Mouse (Mus musculus): Measurements from ENCODE around the gene Panx2. TPM values are rescaled to one million over a fixed set of nuclear protein-coding genes. Genes with fewer than 3 reads are reported as not detected.

Gene Panx2
- polyA plus RNA-seq, 1 experiment from 2014 or later, result 0.88 TPM

DNA sequence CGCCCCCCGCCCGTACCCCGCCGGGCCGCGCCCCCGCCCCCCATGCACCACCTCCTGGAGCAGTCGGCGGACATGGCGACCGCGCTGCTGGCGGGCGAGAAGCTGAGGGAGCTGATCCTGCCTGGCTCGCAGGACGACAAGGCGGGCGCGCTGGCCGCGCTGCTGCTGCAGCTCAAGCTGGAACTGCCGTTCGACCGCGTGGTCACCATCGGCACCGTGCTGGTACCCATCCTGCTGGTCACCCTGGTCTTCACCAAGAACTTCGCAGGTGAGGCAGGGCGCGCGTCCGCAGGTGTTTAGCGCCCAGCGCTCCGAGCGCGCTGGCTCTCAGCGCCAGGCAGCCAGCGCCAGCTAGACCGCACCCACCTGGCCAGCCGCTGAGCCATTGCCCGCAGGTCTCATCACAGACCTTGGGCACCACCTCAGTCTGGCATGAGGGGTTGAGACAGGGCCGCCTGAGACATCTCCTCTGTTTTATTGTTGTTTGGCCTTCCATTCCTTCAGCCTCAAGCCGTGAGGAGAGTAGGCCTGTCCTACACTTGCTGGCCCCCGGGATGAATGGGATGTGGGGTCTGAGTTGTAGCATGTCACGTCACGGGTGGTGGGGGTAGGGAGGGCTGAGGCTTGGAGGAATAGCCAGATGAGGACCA is 623 bp downstream of the Panx2 start:
- Histone ChIP-seq H3K9me3 (ENCODE audit: control insufficient read depth, low read length) (no peaks in the 10 kb centered on the region), H3K4me2 (ENCODE audit: low read depth) (peak overlapping the region; percentile 86), H3K4me1 (ENCODE audit: control insufficient read depth, insufficient read depth, low read length) (no peaks in the 10 kb centered on the region; the same call in 1 of the 2 replicates), H3K36me3 (ENCODE audit: control insufficient read depth, insufficient read depth, low read length) (no peaks in the 10 kb centered on the region), H3K27ac (ENCODE audit: low read depth, low read length) (no peak overlapping the region), H3K9ac (ENCODE audit: low read length) (peak overlapping the region; percentile 74), H3K27me3 (ENCODE audit: control insufficient read depth, insufficient read depth, low read length) (peaks cover 18% of the 10 kb centered on the region), H3K4me3 (ENCODE audit: low read depth, low read length) (peak overlapping the region; percentile 77)
- ATAC-seq (ENCODE audit: insufficient read depth, low FRiP score, low TSS enrichment) (peak; percentile 50; the same call in 1 of the 2 replicates), DNase-seq (ENCODE audit: low spot score) (peak; percentile 51)
- 3% methylated on average over 26 of the region's 48 CpGs for WGBS

DNA sequence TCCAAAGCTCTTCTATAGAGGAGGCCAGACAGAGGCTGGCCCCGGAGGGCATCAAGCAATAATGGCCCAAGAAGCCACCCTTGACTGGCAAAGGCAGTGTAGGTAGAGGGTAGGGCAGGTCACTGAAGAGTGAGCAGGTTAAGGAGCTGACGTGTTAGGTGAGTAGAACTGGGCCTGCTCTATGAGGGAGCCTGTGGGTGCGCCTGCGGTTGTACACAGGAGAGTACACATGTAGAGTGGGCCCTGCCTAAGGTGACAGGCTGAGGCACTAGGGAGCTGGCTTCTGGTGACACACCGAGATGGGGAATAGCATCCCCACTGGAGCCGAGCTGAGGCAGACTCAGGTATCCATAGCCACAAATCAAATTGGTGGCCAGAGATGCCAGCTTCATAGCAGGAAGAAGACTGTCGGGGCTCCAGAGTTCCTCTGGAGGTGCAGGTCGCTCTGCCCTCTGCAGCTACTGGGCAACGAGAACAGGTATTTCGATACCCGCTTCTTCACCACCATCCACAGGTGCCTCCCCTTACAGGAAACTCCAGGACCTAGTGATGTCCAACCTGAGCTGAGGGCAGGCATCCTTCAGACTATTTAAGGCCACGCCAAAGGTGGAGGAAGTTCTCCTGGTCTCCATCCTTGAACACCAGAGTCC is 1.4 kb downstream of the Panx2 start:
- ATAC-seq (ENCODE audit: insufficient read depth, low FRiP score, low TSS enrichment) (no peak), DNase-seq (ENCODE audit: low spot score) (no peak)
- WGBS, result 84% methylated on average over 12 of the region's 12 CpGs
- H3K9ac ChIP-seq (ENCODE audit: low read length), result no peak overlapping the region
- no peaks in the 10 kb centered on the region for H3K9me3 ChIP-seq (ENCODE audit: control insufficient read depth, low read length)
- H3K27me3 ChIP-seq (ENCODE audit: control insufficient read depth, insufficient read depth, low read length), result peaks cover 18% of the 10 kb centered on the region
- H3K4me1 ChIP-seq (ENCODE audit: control insufficient read depth, insufficient read depth, low read length), result no peaks in the 10 kb centered on the region; the same call in 1 of the 2 replicates
- H3K27ac ChIP-seq (ENCODE audit: low read depth, low read length), result no peak overlapping the region
- peak overlapping the region; percentile 86; the same call in 1 of the 2 replicates for H3K4me2 ChIP-seq (ENCODE audit: low read depth)
- no peaks in the 10 kb centered on the region for H3K36me3 ChIP-seq (ENCODE audit: control insufficient read depth, insufficient read depth, low read length)
- no peak overlapping the region for H3K4me3 ChIP-seq (ENCODE audit: low read depth, low read length)

DNA sequence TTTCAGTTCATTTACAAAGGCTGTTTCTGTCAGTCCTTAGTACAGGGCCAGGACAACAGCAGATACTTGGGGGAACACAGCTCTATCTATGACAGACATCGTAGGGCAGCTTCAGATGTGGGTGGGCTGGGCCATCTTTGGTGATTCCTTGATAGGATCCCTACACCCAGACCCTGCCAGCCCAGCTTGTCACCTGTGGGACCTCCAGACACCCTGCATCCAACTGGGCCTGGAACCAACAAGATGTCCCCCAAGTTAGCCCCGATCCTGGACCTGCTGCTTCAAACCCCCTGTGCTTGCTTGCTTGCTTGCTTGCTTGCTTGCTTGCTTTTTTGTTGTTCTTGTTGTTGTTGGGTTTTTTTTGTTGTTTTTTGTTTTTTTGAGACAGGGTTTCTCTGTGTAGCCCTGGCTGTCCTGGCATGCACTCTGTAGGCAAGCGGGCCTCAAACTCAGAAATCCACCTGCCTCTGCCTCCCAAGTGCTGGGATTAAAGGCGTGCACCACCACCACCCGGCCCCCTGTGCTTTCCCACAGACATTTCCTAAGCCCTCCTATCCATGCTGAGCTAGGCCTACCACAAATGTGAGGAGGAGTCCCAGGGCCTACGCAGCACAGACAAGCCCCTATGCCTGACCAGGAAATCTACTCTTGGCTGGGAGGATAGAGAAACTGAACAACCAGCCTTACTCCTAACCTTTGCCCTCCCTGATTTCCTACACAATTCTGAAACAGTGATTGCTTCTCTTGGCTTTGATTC is 2.4 kb downstream of the Panx2 start:
- Histone ChIP-seq H3K27me3 (ENCODE audit: control insufficient read depth, insufficient read depth, low read length) (peaks cover 28% of the 10 kb centered on the region), H3K4me2 (ENCODE audit: low read depth) (no peak overlapping the region), H3K27ac (ENCODE audit: low read depth, low read length) (no peak overlapping the region), H3K9ac (ENCODE audit: low read length) (no peak overlapping the region), H3K9me3 (ENCODE audit: control insufficient read depth, low read length) (no peaks in the 10 kb centered on the region), H3K4me3 (ENCODE audit: low read depth, low read length) (no peak overlapping the region), H3K4me1 (ENCODE audit: control insufficient read depth, insufficient read depth, low read length) (no peaks in the 10 kb centered on the region; the same call in 1 of the 2 replicates), H3K36me3 (ENCODE audit: control insufficient read depth, insufficient read depth, low read length) (no peaks in the 10 kb centered on the region)
- ATAC-seq (ENCODE audit: insufficient read depth, low FRiP score, low TSS enrichment) (no peak), DNase-seq (ENCODE audit: low spot score) (no peak)
- 92% methylated on average over 6 of the region's 6 CpGs for WGBS

DNA sequence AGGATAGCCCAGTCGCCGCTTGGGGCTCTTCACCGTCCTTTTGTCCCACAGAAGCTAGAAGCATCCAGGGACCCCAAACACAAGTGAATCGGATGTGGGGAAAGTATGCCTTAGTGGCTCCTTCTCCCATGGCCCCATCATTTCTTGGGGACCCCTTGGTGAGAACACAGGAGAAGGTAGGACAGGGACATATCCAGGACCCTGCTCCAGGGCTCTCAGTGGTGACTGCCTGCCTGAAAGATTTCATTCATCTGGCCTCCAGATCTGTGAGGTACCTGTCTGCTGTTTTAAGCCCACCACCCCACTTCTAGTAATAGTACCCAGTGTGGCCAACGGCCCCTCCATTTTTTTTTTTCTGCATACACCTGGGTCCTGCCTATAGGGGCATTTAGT is 3.0 kb downstream of the Panx2 start:
- Histone ChIP-seq H3K4me3 (ENCODE audit: low read depth, low read length) (no peak overlapping the region), H3K9me3 (ENCODE audit: control insufficient read depth, low read length) (no peaks in the 10 kb centered on the region), H3K4me1 (ENCODE audit: control insufficient read depth, insufficient read depth, low read length) (no peaks in the 10 kb centered on the region; the same call in 1 of the 2 replicates), H3K27me3 (ENCODE audit: control insufficient read depth, insufficient read depth, low read length) (peaks cover 34% of the 10 kb centered on the region), H3K9ac (ENCODE audit: low read length) (no peak overlapping the region), H3K36me3 (ENCODE audit: control insufficient read depth, insufficient read depth, low read length) (no peaks in the 10 kb centered on the region), H3K27ac (ENCODE audit: low read depth, low read length) (no peak overlapping the region), H3K4me2 (ENCODE audit: low read depth) (no peak overlapping the region)
- 93% methylated on average over 5 of the region's 5 CpGs for WGBS
- no peak for DNase-seq (ENCODE audit: low spot score)
- no peak for ATAC-seq (ENCODE audit: insufficient read depth, low FRiP score, low TSS enrichment)

DNA sequence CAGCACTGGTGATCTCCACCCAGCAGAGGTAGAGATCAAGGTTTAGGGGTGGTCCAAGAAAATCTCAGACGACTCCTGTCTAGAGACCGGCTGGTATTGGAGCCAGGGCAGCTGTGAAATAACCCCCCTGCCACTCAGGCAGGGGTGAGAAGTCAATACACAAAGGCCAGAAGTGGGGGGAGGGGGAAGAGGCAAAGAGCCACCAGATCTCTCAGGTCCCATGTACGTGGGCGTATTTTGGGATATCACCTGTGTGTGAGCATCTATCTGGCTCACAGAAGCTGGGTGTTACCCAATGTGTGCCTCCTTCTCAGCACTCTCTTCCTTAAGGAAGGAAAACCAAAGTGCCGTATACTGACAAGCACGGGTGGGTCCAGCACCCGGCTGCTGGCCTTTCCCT is 3.5 kb downstream of the Panx2 start:
- DNase-seq (ENCODE audit: low spot score) (no peak), ATAC-seq (ENCODE audit: insufficient read depth, low FRiP score, low TSS enrichment) (no peak)
- no peak overlapping the region for H3K4me3 ChIP-seq (ENCODE audit: low read depth, low read length)
- no peaks in the 10 kb centered on the region for H3K9me3 ChIP-seq (ENCODE audit: control insufficient read depth, low read length)
- no peak overlapping the region for H3K4me2 ChIP-seq (ENCODE audit: low read depth)
- no peaks in the 10 kb centered on the region for H3K36me3 ChIP-seq (ENCODE audit: control insufficient read depth, insufficient read depth, low read length)
- no peak overlapping the region for H3K27ac ChIP-seq (ENCODE audit: low read depth, low read length)
- H3K9ac ChIP-seq (ENCODE audit: low read length), result no peak overlapping the region
- peaks cover 39% of the 10 kb centered on the region for H3K27me3 ChIP-seq (ENCODE audit: control insufficient read depth, insufficient read depth, low read length)
- 75% methylated on average over 7 of the region's 7 CpGs for WGBS
- H3K4me1 ChIP-seq (ENCODE audit: control insufficient read depth, insufficient read depth, low read length), result no peaks in the 10 kb centered on the region; the same call in 1 of the 2 replicates

DNA sequence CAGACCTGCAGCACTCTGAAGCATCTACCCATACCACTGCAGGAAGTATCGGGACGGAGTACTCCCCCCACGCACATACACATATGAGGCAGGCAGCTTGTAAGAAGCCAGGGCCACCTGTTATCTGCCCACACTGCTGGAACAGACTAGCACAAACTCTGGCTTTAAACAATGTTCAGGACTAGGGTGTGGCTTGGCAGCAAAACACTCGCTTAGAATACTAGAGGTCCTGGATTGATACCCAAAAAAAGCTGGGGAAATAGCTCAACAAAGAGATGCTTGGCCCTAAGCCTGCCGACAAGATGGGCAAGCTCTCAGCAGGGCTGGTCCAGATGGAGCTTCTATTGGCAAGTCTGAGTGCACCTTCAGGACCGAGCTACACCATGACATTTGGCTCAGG is 4.0 kb downstream of the Panx2 start:
- Histone ChIP-seq H3K27me3 (ENCODE audit: control insufficient read depth, insufficient read depth, low read length) (peaks cover 42% of the 10 kb centered on the region), H3K36me3 (ENCODE audit: control insufficient read depth, insufficient read depth, low read length) (no peaks in the 10 kb centered on the region), H3K4me3 (ENCODE audit: low read depth, low read length) (no peak overlapping the region), H3K9ac (ENCODE audit: low read length) (no peak overlapping the region), H3K9me3 (ENCODE audit: control insufficient read depth, low read length) (no peaks in the 10 kb centered on the region), H3K4me2 (ENCODE audit: low read depth) (no peak overlapping the region), H3K27ac (ENCODE audit: low read depth, low read length) (no peak overlapping the region), H3K4me1 (ENCODE audit: control insufficient read depth, insufficient read depth, low read length) (no peaks in the 10 kb centered on the region; the same call in 1 of the 2 replicates)
- no peak for DNase-seq (ENCODE audit: low spot score)
- ATAC-seq (ENCODE audit: insufficient read depth, low FRiP score, low TSS enrichment), result no peak
- WGBS, result 69% methylated on average over 6 of the region's 6 CpGs

DNA sequence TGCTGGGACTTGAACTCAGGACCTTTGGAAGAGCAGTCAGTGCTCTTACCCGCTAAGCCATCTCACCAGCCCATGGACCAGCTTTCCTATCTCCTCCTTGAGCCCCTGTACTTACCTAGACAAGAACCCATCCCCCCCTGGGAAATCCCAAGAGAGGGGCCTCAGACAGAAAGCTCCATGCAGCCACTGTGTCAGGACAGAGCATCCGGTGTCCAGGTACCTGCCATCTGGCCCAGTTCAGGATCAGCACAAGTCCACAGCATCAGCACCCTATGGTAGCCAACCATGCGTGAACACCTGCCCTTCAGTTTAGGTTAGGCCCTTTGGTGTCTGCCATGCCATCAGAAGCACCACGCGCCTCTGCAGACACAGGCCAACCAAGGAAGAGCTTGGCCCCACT is 5.4 kb downstream of the Panx2 start:
- H3K9ac ChIP-seq (ENCODE audit: low read length), result no peak overlapping the region
- no peak for DNase-seq (ENCODE audit: low spot score)
- no peak overlapping the region for H3K27ac ChIP-seq (ENCODE audit: low read depth, low read length)
- H3K4me3 ChIP-seq (ENCODE audit: low read depth, low read length), result no peak overlapping the region
- WGBS, result 90% methylated on average over 5 of the region's 5 CpGs
- no peaks in the 10 kb centered on the region; the same call in 1 of the 2 replicates for H3K4me1 ChIP-seq (ENCODE audit: control insufficient read depth, insufficient read depth, low read length)
- no peaks in the 10 kb centered on the region for H3K9me3 ChIP-seq (ENCODE audit: control insufficient read depth, low read length)
- no peaks in the 10 kb centered on the region for H3K36me3 ChIP-seq (ENCODE audit: control insufficient read depth, insufficient read depth, low read length)
- H3K4me2 ChIP-seq (ENCODE audit: low read depth), result no peak overlapping the region
- peaks cover 43% of the 10 kb centered on the region for H3K27me3 ChIP-seq (ENCODE audit: control insufficient read depth, insufficient read depth, low read length)
- ATAC-seq (ENCODE audit: insufficient read depth, low FRiP score, low TSS enrichment), result no peak

DNA sequence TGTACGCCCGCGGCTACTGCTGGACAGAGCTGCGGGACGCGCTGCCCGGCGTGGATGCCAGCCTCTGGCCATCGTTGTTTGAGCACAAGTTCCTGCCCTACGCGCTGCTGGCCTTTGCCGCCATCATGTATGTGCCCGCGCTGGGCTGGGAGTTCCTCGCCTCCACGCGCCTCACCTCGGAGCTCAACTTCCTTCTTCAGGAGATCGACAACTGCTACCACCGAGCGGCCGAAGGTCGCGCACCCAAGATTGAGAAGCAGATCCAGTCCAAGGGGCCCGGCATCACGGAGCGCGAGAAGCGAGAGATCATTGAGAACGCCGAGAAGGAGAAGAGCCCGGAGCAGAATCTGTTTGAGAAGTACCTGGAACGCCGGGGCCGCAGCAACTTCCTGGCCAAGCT is 8.1 kb downstream of the Panx2 start:
- no peaks in the 10 kb centered on the region; the same call in 1 of the 2 replicates for H3K4me1 ChIP-seq (ENCODE audit: control insufficient read depth, insufficient read depth, low read length)
- no peak overlapping the region for H3K4me3 ChIP-seq (ENCODE audit: low read depth, low read length)
- WGBS, result 25% methylated on average over 35 of the region's 35 CpGs
- no peaks in the 10 kb centered on the region for H3K9me3 ChIP-seq (ENCODE audit: control insufficient read depth, low read length)
- DNase-seq (ENCODE audit: low spot score) (no peak), ATAC-seq (ENCODE audit: insufficient read depth, low FRiP score, low TSS enrichment) (no peak)
- H3K4me2 ChIP-seq (ENCODE audit: low read depth), result no peak overlapping the region
- H3K9ac ChIP-seq (ENCODE audit: low read length), result no peak overlapping the region
- H3K27me3 ChIP-seq (ENCODE audit: control insufficient read depth, insufficient read depth, low read length), result peaks cover 35% of the 10 kb centered on the region
- H3K27ac ChIP-seq (ENCODE audit: low read depth, low read length), result no peak overlapping the region
- no peaks in the 10 kb centered on the region for H3K36me3 ChIP-seq (ENCODE audit: control insufficient read depth, insufficient read depth, low read length)

Measured in neural tube, embryonic 11.5 days (tissue).